ENCODE assay signal across 8 mouse cellular contexts in the genomic region with DNA sequence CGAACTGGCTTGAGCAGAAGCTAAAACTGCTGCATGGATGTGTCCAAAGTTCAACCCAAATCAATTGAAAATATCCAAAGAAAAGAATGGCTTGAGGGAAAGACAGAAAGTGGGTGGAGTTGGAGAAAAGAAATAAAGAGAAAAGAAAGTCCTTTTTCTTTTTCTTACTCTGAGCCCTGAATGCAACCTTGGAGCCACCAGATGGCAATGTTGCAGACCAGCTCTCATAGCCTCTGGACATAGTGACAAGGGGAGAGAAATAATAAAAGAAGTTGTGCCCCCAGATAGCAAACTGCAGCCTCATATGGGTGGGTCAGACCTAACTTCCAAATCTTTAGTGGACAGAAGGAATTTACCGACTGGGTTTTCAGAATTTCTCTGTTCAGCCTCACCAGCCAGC.
DNase-seq lines count a peak whose midpoint lies in the region; ATAC-seq and TF ChIP-seq lines count a peak whose summit lies in the region.

No protein-coding gene starts in this region.

- 52% methylated on average over 2 of the region's 2 CpGs for WGBS in kidney, adult 2 months

- ATAC-seq in erythroblast, adult 5-6 weeks (replicated peaks; ENCODE audit: low FRiP score, poor library complexity, severe bottlenecking): no peak
- no peak for ATAC-seq in CD4-positive, CD25-positive, alpha-beta regulatory T cell, adult 4 months

- no peak overlapping the region for H3K27ac ChIP-seq in kidney, adult 2 months (ENCODE audit: insufficient read depth, low read depth, low read length)

- no peaks in the 10 kb centered on the region for H3K27me3 ChIP-seq in kidney, adult 2 months (replicated peaks; ENCODE audit: control insufficient read depth, insufficient read depth, low read length)

- H3K4me3 ChIP-seq in kidney, adult 2 months (ENCODE audit: insufficient read depth, low read depth, low read length): no peak overlapping the region

- TF ChIP-seq CTCF in kidney, adult 2 months (conservative IDR thresholded peaks at IDR 0.05; ENCODE audit: insufficient read depth, insufficient read length, low read depth, low read length): no peak; the same call in 1 of the 2 replicates

- TF ChIP-seq POLR2A in kidney, adult 2 months (IDR thresholded peaks at IDR 0.05; ENCODE audit: low read depth, low read length): no peak

- no peaks in the 10 kb centered on the region for H3K36me3 ChIP-seq in kidney, adult 2 months (ENCODE audit: control insufficient read depth, insufficient read depth, low read length)

- no peaks in the 10 kb centered on the region for H3K4me1 ChIP-seq in kidney, adult 2 months (ENCODE audit: control insufficient read depth, insufficient read depth, low read length)

- DNase-seq in adrenal gland, adult 2 months: peak; percentile 2
- no peak for DNase-seq in adrenal gland, adult 18-20 months (ENCODE audit: low spot score in 2 of 2)
- peak; percentile 7 for DNase-seq in kidney, adult 2 months
- DNase-seq in kidney, adult 18-20 months: no peak
- DNase-seq in right cerebral cortex, postnatal 10 days (ENCODE audit: low spot score in 2 of 2): peak; percentile 24 to 25
- DNase-seq in right cerebral cortex, postnatal 14 days: no peak

Comparison
In these comparisons a context has a peak if more than half of its experiments do, and no peak if none do; other contexts are left out.
1. DNase-seq: peak in adrenal gland, adult 2 months (single experiment), kidney, adult 2 months (single experiment) and right cerebral cortex, postnatal 10 days (2 of 2); none in adrenal gland, adult 18-20 months (0 of 2), kidney, adult 18-20 months (single experiment) and right cerebral cortex, postnatal 14 days (single experiment).